Mouse (Mus musculus): ENCODE measurements around the gene Spin1. TPM values are rescaled to one million over a fixed set of nuclear protein-coding genes. Genes with fewer than 3 reads are reported as not detected.
A peak's percentile ranks its signal among the peaks of the same experiment; 100 is the strongest.

Gene Spin1
- polyA plus RNA-seq, 3 experiments from 2014 or later, result 38.9 to 41.7 (median 40.0) TPM

- ATAC-seq, result no peak
Measured at GRCm38 (mm10) chr13:51137702-51138031, 37.0 kb downstream of the Spin1 start.

- no peak for ATAC-seq
Measured at GRCm38 (mm10) chr13:51147106-51147505, 46.4 kb downstream of the Spin1 start.

- ATAC-seq, result no peak
Measured at GRCm38 (mm10) chr13:51152966-51153669, 52.4 kb downstream of the Spin1 start.

GRCm38 (mm10) chr13:51153670-51154030 lies 53.0 kb downstream of the Spin1 start:
- ATAC-seq, result no peak

GRCm38 (mm10) chr13:51155178-51156013 lies 54.7 kb downstream of the Spin1 start:
- ATAC-seq, result no peak

GRCm38 (mm10) chr13:51156014-51156386 lies 55.3 kb downstream of the Spin1 start:
- ATAC-seq, result no peak

GRCm38 (mm10) chr13:51157291-51157690 lies 56.6 kb downstream of the Spin1 start:
- no peak for ATAC-seq

- no peak for ATAC-seq
Measured at GRCm38 (mm10) chr13:51161672-51162071, 61.0 kb downstream of the Spin1 start.

GRCm38 (mm10) chr13:51162246-51162645 lies 61.6 kb downstream of the Spin1 start:
- no peak for ATAC-seq

- no peak for ATAC-seq
Measured at GRCm38 (mm10) chr13:51166711-51167110, 66.0 kb downstream of the Spin1 start.

- ATAC-seq, result no peak
Measured at GRCm38 (mm10) chr13:51170215-51170614, 69.5 kb downstream of the Spin1 start.

- ATAC-seq, result peak; percentile 82
Measured at GRCm38 (mm10) chr13:51170691-51171680, 70.3 kb downstream of the Spin1 start, which contains the start of gene Nxnl2. TSS of gene Nxnl2 (plus strand) at chr13:51171022.

GRCm38 (mm10) chr13:51172601-51173000 lies 71.9 kb downstream of the Spin1 start:
- ATAC-seq, result no peak

- no peak for ATAC-seq
Measured at GRCm38 (mm10) chr13:51178932-51179331, 78.3 kb downstream of the Spin1 start.

GRCm38 (mm10) chr13:51179362-51179761 lies 78.7 kb downstream of the Spin1 start:
- no peak for ATAC-seq

- no peak for ATAC-seq
Measured at GRCm38 (mm10) chr13:51182236-51182635, 81.6 kb downstream of the Spin1 start.

GRCm38 (mm10) chr13:51184896-51185295 lies 84.2 kb downstream of the Spin1 start:
- no peak for ATAC-seq

- no peak for ATAC-seq
Measured at GRCm38 (mm10) chr13:51190336-51190735, 89.7 kb downstream of the Spin1 start.

- ATAC-seq, result no peak
Measured at GRCm38 (mm10) chr13:51191416-51192140, 90.9 kb downstream of the Spin1 start.

GRCm38 (mm10) chr13:51193893-51194292 lies 93.2 kb downstream of the Spin1 start:
- ATAC-seq, result no peak

- ATAC-seq, result no peak
Measured at GRCm38 (mm10) chr13:51197699-51198098, 97.0 kb downstream of the Spin1 start.

GRCm38 (mm10) chr13:51198186-51198585 lies 97.5 kb downstream of the Spin1 start:
- no peak for ATAC-seq
